Mouse (Mus musculus) testis, postnatal 10 days (tissue): ENCODE data around the gene Ralgapa1.

Experiments
- DNase-seq: peaks from one replicate; pipeline ENCODE4 v3.0.0; 2021; ENCODE audit warnings: low spot score

The Ralgapa1 gene

DNA sequence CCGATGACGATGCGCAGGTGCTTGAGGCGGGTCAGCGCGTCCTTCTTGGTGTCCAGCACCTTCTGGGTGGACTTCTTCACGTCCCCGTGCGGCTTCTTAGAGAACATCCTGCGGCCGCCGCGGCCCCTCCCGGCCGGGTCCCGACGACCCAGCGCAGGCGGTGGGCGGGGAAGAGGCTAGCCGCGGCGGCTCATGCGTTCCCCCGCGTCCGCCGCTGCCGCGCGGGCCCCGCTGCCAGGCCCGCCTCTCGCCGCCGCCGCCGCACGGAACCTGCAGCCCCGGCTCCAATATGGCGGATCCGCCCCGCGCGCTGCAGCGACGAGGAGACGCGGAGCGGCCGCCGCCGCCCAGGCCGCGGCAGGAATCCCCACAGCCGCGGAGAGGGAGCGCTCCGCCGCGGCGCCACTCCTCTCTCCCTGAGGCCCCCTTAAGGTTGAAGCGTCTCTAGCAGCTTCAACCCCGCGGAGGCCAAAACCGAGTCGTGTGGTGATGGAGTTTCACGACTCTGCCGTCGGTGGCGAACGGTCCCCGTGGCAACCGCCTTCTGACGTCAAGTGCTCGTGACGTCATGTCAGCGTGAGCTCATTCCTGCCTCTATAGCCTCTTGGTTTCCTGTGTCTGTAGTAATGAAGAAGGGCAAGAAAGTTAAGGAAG lies at the start of gene Ralgapa1:
Ralgapa1 (minus strand) TSS at position 507 of the 654 bp plus-strand sequence.
- peak; percentile 94 for DNase-seq

DNA sequence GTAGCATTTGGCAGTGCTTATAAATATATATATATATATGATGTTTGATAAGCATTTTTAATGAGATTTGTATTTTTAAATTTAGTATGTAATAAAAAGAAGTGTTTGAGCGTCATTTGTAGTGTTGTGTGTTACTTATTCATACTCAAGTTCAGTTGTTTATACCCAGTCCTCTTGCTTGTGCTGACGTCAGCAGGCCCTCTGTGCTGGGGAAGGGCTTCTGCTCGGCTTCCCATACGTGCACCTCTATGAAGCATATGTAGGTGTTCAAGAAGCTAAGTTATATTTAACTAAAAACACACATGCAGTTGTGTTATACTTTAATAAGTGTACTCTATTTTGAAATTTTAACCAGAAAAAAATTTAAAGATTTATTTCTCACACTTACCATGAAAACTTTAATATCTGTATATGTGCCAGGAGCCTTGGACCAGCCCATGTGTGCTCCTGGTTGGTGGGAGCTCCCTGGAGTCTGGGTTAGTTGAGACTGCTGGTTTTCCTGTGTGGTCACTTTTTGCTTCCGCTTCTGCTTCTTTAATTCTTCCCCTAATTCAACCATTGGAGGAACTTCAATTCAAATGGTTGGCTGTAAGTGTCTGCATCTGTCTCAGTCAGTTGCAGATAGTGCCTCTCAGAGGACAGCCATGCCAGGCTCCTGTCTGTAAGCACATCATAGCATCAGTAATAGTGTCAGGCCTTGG lies 48.8 kb upstream of the Ralgapa1 start:
- no peak for DNase-seq

- DNase-seq, result no peak
These were observed 46.8 kb upstream of the Ralgapa1 start for GRCm38 (mm10) chr12:55867738-55868137.

- no peak for DNase-seq
These were observed 39.7 kb upstream of the Ralgapa1 start for GRCm38 (mm10) chr12:55860631-55861030.

DNA sequence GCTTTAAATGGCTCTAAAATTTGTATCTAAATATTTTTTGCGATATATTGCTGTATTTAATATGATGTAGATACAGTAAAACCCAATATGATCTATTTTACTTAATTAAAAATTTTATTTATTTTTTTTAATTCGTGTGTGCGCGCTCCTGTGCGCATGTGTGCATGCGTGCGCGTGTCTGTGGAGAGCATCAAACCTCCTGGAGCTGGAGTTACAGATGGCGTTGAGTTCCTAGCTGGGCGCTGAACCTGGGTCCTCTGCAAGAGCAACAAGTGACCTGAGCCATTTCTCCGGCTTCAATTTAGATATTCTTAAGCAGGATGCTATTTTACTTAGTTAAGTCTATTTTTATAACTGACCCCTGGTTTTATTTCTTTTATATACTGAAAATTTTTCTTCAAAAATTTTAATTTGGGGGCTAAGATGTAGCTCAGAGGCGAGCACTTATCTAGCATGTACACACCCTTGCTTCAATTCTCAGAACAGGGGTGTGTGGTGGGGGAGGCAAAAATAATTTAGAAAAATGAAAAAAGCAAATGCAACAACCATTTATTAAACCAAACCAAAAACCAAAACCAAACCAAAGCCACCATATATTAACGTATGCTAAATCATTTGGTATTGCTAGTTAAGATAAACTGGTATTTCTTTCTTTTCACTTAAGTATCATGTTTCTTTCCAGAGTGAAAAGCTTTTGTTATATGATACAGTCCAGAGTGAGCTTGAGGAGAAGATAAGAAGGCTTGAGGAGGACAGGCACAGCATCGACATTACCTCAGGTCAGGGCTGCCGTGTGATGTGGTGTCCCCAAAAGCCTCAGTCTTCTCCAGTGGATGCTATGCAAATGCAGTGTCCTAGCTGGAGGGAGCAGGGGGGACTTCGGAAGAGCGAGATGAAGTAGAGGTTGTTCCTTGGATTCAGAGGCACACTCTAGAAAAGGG lies 38.7 kb upstream of the Ralgapa1 start:
- no peak for DNase-seq

GRCm38 (mm10) chr12:55850650-55851049 lies 29.7 kb upstream of the Ralgapa1 start:
- no peak for DNase-seq

- no peak for DNase-seq
These were observed 26.9 kb upstream of the Ralgapa1 start for GRCm38 (mm10) chr12:55847851-55848250.

DNA sequence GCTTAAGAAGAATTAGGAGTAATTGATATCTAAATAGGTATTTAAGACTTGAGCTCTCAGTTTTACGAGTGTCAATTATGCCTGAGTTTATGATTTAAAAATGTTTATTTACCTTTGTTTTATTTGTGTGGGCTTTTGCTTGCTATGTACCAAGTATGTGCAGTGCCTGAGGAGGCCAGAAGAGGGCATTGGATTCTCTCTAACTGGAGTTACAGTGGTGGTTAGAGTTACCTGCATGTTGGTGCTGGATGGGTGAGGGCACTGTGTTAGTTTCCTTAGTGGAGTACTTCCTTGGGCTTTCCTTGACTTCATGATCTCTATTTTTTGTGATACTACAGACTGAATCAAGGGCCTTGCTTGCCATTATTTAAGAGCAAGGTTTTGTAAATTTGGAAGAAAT lies 25.8 kb upstream of the Ralgapa1 start:
- no peak for DNase-seq

GRCm38 (mm10) chr12:55837495-55837894 lies 16.5 kb upstream of the Ralgapa1 start:
- no peak for DNase-seq

DNA sequence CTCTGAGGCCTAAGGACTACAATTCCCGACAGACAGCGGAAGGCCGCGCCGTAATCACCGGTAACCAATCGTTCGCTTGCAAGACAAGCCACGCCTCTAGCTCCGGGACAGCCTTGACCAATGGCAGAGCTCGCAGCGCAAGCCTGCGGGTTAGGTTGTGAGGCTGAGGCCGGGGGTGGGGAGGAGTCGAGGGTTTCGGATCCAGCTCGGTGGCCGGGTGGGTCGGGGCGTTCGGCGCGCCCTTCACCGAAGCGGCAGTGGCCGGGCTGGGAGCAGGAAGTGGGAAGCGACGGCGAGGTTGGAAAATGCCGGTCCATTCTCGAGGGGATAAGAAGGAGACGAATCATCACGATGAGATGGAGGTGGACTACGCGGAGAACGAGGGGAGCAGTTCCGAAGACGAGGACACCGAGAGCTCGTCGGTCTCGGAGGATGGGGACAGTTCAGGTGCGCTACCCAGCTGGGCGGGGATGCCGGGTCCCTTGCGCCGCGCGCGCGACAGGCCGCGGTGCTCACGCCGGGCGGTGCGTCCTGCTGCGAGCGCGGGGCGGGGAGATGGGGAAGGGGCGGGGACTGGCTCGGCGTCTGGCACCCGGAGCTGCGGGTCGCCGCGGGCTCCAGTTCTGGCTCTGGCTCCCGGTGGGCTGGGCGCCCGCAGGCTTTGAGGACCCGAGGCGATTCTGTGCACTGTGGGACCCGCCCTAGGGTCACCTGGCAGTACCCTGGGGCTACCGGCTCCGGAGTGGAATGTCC lies 15.4 kb upstream of the Ralgapa1 start, which contains the start of gene Brms1l:
Brms1l (plus strand) TSS at position 126 of the 753 bp plus-strand sequence.
- peak; percentile 95 for DNase-seq

- DNase-seq, result no peak
These were observed 14.9 kb upstream of the Ralgapa1 start for GRCm38 (mm10) chr12:55835857-55836198.

DNA sequence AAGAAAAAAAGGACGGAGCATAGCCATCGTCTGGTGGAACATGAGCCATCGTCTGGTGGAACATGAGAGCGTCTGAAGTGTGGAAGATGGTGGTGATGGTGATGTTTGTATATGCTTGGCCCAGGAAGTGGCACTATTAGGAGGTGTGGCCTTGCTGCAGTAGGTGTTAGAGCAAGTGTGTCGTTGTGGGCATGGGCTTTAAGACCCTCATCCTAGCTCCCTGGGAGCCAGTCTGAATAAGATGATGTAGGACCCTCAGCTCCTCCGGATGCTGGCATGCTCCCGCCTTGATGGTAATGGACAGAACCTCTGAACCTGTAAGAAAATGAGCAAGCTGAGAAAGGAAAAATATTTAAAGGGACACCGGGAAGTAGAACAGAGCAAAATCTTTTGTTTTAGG lies 13.9 kb upstream of the Ralgapa1 start:
- DNase-seq, result no peak

GRCm38 (mm10) chr12:55833906-55834625 lies 13.1 kb upstream of the Ralgapa1 start:
- no peak for DNase-seq

- DNase-seq, result no peak
These were observed 12.0 kb upstream of the Ralgapa1 start for GRCm38 (mm10) chr12:55832961-55833360.

DNA sequence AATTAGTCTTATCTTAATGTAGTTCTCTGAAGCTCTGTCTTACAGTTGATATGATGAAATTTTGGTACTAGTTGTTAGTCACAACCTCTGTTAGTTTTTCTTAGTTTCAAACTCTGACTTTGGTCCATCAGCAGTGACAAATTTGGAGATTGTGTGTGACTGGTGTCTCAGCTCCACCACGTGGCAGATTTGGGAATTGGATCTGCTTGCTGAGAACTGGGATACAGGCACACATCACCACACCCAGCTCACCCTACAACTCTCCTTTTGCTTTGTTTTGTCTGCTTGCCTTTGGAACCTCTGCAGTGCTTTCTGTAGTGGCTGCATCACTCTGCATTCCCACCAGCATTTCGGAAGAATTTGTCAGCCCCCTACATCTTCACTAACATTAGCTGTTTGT lies 10.1 kb upstream of the Ralgapa1 start:
- peak; percentile 84 for DNase-seq

DNA sequence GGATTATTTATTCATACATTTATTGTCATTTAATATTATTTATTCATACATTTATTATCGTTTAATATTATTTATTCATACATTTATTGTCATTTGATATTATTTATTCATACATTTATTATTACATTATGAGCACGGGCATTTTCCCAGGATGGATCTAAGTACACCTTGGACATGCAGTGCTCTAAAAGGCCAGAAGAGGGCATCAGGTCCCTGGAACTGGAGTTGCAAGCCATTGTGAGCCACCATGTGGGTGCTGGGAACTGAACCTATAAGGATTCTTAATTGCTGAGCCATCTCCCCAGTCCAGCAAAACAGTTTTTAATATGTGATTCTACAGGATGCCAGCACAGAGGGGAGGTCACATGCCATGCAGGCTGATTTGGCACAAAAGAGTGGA lies 4.6 kb upstream of the Ralgapa1 start:
- DNase-seq, result no peak

DNA sequence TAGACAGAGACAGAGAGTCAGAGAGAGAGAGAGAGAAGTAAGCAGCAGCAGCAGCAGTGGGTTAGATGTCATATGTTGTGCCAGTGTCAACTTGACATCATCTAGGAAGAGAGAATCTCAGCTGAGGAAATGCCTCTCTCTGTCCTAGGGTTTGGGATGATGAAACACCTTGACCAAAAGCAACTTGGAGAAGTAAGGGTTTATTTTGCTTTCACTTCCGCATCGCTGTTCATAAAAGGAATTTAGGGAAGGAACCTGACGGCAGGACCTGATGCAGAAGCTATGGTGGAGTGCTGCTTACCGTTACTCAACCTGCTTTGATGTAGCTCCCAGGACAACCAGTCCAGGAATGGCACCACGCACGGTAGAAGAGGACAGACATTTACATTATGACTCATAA lies 3.1 kb upstream of the Ralgapa1 start:
- no peak for DNase-seq

GRCm38 (mm10) chr12:55820119-55820660 lies 777 bp downstream of the Ralgapa1 start:
- no peak for DNase-seq

GRCm38 (mm10) chr12:55816488-55816887 lies 4.5 kb downstream of the Ralgapa1 start:
- no peak for DNase-seq

DNA sequence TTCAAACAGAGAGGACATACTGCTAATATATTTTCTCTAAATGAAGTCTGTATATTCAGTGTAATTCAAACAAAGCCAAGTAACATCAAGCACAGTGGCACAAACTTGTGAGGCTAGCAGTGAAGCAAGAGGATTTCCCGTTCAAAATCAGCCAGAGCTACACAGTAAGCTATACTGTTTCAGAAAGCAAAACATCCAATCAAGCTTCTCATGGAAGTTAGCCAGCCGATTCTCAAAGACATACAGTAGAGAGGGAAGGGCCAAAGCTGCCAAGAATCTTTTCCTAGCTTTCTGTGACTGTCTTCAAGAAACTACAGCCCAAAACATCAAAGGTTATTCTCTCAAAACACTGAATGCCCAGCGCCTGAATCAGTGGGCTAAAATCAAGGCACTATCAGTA lies 15.9 kb downstream of the Ralgapa1 start:
- no peak for DNase-seq

DNA sequence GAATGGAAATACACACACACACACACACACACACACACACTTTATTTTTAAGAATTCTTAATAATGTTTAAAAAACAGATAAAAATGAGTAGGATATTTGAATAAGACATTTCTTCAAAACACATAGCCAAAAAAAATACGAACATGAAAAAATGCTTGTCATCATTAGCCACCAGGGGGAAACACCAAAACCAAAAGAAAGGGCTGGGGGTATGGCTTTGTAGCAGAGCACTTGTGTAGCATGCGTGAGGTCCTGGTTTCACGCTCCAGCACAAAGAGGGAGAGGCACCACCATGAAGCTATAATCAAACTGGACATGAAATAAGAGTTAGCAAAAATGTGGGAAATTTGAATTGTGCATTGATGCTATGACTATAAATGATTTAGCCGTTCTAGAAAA lies 19.8 kb downstream of the Ralgapa1 start:
- no peak for DNase-seq
